Mouse (Mus musculus) embryo, embryonic 11 days (tissue): ENCODE measurements around the gene Olfr1420.
"Not testable (repeated sequence)": the region's sequence is repeated elsewhere in the genome, so short reads cannot be mapped to it uniquely, and the experiment has no call there.

Source experiments
- DNase-seq: peaks from one replicate; pipeline ENCODE4 v3.0.0-alpha.2; 2015

Olfr1420 gene

DNA sequence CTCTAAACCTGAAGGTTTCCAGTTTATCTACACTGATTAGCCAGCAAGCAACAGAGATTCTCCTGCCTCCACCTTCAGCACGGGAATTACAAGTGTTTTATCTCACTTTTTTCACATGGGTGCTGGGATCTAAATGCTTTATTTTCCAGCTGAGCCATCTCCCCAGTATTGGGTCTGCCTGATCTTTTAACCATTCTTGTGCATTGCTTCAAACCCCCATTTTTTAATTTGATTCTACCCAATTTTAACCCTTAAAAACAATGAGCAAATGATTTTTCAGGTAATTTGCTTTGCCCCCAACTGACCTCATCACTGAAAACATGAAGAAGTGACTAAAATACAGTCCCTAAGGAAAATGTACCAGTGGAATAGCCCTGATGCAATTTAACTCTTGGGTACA lies at the start of gene Olfr1420:
TSS of gene Olfr1420 (plus strand) at position 301 of the 400 bp plus-strand sequence.
- DNase-seq, result no peak

- no peak for DNase-seq
Measured at GRCm38 (mm10) chr19:11839119-11839518, 47.2 kb upstream of the Olfr1420 start, which contains the start of gene Olfr1417. Olfr1417 (minus strand) TSS chr19:11839219.

DNA sequence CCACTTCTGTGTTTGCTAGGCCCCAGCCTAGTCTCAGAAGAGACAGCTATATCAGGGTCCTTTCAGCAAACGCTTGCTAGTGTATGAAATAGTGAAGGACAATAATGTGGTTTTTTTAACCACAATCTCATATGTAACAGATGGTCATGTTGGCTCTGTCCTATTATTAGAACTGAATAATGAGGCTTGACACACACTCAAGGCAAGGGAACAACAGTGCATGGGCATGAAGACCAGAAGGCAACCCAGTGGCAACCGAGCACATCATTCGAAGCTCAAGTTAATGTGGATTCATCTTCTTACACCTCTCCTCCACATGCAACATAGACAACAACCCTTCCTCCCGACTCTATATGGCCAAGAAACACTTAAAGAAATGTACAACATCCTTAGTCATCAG lies 40.0 kb upstream of the Olfr1420 start:
- no peak for DNase-seq

DNA sequence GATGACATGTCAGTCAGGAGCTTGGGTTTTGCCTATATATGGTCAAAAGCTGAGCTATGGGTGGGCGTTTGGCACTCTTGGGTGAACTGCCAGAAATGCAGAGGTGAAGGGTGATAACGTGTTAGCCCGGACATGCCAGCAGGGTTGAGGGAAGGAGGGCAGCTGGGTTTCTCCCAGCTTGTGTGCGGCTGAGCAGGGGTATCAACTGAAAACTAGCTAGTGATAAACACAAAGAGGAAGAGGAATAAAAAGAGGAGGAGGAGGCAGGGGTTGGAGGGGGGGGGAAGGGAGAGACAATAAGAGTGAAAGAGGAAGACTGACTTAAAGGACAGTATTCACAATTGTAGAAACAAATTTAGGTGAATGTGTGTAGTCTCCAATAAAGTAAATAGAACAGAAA lies 33.7 kb upstream of the Olfr1420 start:
- no peak for DNase-seq

DNA sequence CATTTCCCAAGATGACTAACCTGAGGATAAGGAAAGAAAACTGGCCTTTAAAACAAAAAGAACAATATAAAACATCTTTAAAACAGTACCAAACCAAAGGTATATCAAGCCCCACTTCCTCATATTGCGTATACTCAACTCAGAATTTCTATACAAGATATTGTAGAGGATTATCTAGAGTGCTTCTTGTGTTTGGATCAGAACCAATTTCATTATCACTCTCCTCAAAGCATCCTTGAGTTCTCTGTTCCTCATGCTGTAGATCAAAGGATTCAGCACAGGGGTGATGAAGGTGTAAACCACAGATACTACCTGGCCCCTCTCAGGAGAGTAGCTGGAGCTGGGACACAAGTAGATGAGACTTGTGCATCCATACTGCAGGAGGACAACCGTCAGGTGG lies 31.5 kb upstream of the Olfr1420 start:
- no peak for DNase-seq

- DNase-seq, result no peak
Measured at GRCm38 (mm10) chr19:11856506-11856905, 29.9 kb upstream of the Olfr1420 start.

DNA sequence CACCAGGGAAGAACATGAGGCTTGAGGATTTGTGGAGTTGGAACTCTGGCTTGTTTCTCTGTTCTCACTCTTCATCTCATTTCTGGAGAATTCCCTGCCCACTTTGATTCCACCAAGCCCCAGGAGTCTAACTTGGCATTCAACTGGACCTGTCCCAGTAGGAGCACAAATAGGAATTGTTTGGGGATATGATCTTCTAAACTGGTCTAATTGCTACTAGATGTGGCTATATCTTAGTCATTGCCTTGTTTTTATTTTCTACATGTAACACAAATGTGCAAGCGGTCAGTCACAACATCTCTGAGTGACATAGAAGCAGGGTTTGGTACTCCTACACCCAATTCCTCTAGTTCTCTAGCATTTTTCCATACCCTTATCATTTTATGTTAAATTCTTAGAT lies 25.4 kb upstream of the Olfr1420 start, which contains the start of gene Olfr1418:
TSS of gene Olfr1418 (minus strand) at position 101 of the 400 bp plus-strand sequence.
- DNase-seq, result no peak

DNA sequence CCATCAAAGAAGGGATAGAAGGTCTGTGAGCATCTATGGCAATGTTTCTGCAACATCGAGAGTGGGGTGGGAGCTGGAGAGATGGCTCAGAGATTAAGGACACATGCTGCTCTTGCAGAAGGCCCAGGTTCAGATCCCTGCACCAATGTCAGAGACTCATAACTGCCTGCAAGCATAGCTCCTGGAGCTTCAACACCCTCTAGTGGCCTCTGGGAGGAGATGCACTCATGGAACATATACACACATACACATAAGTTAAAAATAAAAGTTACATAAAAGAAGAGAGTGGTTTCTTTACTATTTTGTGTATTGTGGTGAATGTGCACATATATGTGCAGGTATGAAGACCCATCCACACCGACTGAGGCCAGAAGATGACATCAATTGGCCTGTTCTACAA lies 18.5 kb upstream of the Olfr1420 start:
- DNase-seq, result no peak

DNA sequence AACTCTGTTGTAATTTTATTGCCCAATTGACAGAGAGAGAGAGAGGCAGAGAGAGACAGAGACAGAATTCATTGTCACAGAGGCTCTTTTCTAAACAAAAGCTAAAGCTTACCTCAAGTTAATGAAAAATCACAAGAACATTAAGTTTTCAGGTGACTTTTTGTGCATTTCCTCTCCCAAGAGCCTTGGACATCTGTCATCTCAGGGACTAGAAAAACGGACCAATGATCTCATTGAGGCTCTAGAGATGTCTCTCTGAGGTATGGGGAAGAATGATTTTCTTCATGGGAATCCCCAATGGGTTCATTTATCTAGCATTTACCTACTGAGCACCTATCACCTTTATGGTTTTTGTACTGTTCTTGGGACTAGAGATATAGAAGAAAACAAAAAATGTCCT lies 11.4 kb upstream of the Olfr1420 start, which contains the start of gene Olfr1419:
TSS of gene Olfr1419 (minus strand) at position 101 of the 400 bp plus-strand sequence.
- no peak for DNase-seq

DNA sequence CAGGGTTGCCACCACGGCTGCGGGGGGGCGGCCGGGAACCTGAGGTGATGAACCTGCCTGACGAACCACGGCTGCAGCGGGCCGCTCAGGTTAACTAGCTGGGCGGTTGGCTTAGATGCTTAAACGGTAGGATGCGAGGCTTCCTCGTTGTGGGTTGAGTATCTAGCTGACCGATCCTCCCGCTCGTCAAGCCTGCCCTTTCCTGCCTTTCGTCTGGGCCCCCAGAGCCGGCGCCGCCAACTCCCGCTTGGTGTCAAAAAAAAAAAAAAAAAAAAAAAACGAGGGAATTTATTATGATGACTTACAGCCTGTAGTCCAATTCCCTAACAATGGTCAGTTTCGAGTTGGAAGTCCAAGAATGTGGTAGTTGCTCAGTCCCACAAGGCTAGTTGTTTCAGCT lies 8.0 kb upstream of the Olfr1420 start:
- DNase-seq, result not testable (repeated sequence)

GRCm38 (mm10) chr19:11911021-11911420 lies 24.7 kb downstream of the Olfr1420 start:
- DNase-seq, result no peak

DNA sequence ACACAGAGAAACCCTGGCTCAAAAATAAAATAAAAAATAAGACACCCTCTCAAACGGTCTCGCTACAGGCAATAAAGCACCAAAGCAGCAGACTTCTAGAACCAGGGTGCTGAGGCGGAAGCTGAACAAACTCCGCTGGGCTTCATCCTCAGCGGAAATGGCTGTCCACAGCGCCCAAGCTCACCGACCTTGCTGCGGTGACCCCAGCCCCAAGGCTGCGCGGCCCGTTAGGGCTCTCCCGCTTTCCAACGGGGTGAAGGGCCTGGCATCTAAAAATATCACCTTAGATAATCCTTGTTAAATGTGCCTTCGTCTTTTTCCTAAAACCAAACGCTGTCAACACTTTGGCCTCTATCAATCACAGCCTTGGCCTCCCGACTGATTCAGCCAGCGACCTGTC lies 25.2 kb downstream of the Olfr1420 start:
- DNase-seq, result peak; percentile 50

DNA sequence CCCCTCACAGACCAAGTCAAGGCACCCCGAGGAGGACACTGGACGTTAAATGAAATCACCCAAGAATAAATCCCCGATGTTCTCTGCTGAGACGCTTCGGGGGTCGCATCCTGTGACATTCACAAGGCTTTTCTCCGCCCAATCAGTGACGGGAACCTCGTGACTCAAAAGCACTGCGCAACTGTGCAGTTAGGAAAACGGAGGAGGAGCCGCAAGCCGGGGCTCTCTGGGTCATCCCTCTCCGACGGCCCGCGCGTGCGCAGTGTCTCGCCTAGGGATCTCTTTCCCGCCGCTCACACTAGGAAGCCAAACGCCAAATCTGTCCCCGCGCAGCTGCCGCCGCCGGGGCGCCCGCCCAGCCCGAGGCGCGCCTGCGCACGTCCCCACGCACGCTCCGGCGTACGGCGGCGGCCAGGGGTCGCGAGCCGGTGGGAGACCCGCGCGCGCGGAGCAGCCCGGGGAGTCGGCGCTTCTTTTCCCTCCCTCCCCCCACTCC lies 25.7 kb downstream of the Olfr1420 start, which contains the start of gene Patl1:
TSS of gene Patl1 (plus strand) at position 363 of the 496 bp plus-strand sequence.
- DNase-seq, result peak; percentile 98

DNA sequence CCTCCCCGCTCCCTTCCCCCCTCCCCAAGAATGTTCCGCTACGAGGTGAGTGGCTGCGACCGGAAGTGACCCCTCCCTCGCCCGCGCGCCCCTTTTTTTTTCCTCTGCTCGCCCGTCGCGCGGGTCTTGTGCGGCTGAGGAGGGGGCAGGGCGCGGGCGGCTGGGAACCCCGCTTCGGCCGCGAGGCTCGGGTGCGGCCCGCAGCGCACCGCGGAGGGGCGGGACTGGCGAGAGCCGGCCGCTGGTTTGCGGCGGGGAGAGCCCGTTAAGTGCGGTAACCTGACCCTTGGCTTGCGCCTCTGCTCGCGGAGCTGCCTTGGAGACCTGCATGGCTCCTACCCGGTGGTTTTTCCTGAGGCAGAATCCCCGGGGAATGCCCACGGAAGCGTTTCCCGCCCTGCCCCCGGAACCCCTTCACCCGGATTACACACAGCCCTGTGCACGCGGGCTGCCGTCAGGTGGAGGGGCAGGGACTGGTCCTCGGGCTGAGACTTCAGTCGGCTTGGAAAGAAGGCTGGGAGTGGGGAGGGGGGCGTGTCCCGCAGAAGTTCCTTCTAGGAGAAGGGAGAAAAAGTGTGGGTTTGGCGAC lies 26.3 kb downstream of the Olfr1420 start:
- DNase-seq, result peak; percentile 74

GRCm38 (mm10) chr19:11915804-11916203 lies 29.4 kb downstream of the Olfr1420 start:
- DNase-seq, result peak; percentile 10

DNA sequence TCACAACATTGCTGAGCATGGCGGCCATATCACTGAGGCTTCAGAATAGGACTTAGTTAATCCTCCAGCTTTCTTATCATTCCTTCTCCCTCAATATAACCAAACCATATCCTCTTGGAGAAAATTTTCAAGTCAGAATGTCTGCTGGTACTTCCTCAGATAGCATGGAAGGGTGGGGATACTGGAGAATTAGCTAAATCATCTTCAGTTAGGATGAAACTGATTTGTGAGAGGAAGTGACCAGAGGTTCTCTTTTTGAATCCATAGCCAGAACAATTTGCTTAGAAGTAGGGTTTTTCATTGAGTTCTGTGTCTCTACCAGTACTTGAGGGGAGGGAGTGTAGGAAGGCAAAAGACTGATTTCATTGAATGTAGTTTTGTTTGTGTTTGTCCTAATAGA lies 35.7 kb downstream of the Olfr1420 start:
- no peak for DNase-seq

DNA sequence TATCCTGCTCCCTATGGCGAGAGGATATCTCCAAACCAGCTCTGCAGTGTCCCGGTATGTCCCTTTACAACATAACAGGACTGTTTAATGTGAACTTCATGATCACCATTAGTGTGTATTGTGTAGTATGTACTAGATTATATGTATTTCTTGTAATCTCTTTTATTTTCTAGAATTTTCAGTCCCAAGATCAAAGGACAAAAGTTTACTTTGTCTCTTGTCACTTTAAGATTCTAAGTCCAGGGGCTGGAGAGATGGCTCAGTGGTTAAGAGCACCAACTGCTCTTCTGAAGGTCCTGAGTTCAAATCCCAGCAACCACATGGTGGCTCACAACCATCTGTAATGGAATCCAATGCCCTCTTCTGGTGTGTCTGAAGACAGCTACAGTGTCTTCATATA lies 36.1 kb downstream of the Olfr1420 start:
- DNase-seq, result not testable (repeated sequence)

DNA sequence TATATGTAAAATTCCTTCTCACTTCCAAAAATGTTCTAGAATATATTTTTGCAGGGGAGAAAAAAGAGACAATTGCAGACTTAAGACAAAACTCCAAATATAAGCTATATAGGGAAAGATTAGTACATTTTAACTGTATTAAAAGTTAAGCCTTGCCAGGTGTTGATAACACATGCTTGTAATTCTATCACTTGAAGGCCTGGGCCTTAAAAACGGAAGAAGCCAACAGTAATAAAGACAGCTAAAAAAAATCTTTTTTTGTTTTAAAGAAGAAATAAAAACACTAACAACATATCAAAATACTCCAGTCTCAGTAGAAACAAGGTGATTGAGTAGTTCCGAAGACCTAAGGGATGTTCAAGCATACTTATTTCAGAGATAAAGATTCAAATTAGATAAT lies 40.0 kb downstream of the Olfr1420 start:
- no peak for DNase-seq

DNA sequence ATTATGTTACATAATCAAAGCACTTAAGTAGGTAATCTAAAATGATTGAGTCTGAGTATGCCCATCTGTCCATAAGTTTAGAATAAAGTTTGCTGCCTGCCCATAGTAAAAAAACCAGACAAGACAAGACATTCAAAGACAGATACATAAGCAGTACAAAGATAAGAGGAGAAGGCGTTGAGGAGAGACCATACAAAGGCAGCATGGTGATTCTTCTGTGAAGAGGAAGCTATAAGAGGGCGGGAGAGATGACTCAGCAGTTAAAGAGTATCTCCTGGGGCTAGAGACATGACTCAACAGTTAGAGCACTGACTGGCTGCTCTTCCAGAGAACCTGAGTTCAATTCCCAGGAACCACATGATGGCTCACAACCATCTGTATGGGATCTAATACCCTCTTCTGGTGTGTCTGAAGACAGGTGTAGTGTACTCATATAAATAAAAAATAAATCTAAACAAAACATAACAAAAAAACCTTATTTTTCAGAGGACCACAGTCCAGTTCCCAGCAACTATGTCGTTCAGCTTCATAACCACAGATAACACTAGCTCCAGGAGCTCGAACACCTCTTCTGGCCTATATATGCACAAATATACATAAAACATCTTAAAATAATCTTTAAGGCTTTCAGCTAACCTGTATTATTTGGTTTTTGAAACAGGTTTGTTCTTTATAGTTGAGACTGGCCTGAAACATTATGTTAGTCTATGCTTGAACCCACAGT lies 41.8 kb downstream of the Olfr1420 start:
- peak; percentile 5 for DNase-seq

DNA sequence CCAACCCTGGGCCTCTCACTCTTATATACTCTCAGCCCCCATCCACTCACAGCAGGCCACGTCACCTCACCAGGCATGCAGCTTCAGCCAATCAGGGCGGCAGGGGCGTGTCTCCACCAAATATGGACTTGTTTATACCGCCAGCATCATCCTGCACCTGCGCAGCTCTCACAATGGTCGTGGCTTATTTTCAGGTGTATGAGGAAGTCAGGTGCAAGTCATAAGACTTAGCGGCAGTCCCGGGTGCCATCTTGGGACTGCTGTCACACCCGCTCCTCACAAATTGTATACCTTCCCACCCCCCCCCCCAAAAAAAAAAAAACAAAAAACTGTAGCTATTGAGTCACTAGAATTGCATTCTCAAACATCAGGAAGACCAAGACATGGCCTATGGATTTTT lies 60.1 kb downstream of the Olfr1420 start:
- DNase-seq, result not testable (repeated sequence)
